Mouse (Mus musculus): ENCODE measurements around the gene Olfr1418.

GRCm38 (mm10) chr19:11807251-11807650 lies 53.6 kb downstream of the Olfr1418 start:
- TF ChIP-seq CTCF (IDR thresholded peaks at IDR 0.05) (no peak), EP300 (IDR thresholded peaks at IDR 0.05) (no peak)
